Mouse (Mus musculus) neutrophil, adult 83 days (primary cell): ENCODE data around the gene Rin2. TPM values are rescaled to one million over a fixed set of nuclear protein-coding genes. Genes with fewer than 3 reads are reported as not detected.

ENCODE experiments used
- total RNA-seq, 2 experiments: library from RNA; stranded (reverse); gene quantifications; one replicate each; pipeline ENCODE4 v1.2.4; 2023

The Rin2 gene
- total RNA-seq = 10 to 100 TPM; 67.1 to 91.1 TPM

DNA sequence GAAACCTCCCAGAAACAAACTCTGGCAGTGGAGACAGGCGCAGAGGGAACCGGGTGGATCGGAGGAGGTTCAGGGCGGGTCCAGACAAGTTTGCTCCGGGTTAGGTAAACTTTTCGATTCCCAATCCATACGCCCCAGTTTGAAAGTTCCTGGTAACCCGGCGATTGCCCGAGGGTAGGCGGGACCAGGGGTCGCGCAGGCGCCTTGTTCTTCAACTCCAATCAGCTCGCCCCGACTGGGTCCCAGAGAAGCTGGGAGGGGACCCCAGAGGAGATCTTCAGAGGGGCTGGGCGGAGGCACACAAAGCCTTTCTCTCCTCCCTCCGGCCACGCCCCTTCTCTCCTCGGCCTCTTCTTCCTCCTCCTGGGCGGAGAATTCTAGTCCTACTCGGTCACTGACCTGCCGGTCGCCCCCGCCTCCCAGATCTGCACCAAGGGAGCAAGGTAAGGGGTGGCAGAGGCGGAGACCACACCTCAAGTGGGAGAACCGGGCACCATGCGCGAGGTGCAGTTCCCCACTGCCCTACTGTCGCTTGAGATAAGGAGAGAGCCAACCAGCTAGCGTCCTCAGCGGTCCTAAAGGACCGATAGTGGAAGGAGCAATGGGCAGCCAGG lies at the start of gene Rin2:
TSS of gene Rin2 (plus strand) at position 74 of the 614 bp plus-strand sequence.

DNA sequence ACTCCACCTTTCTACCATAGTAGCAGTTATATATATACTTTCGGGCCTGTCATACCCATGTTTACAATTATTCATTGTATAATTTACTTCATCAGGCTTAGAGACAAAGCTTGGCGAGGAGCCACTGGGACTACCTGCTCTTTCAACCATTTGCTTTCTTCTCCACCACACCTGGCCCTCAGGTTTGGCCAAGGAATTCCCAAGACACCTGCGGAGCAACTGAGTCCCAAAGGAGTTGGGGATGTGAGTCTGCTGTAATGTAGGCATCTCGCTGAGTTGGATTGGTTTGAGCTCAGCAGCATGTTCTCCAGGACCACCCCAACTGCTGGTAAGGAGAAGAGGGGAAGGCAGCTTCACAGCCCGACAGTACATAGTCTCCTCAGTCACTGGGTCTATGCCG lies 226.8 kb downstream of the Rin2 start, which contains the start of gene Naa20:
TSS of gene Naa20 (plus strand) at position 239 of the 400 bp plus-strand sequence.

DNA sequence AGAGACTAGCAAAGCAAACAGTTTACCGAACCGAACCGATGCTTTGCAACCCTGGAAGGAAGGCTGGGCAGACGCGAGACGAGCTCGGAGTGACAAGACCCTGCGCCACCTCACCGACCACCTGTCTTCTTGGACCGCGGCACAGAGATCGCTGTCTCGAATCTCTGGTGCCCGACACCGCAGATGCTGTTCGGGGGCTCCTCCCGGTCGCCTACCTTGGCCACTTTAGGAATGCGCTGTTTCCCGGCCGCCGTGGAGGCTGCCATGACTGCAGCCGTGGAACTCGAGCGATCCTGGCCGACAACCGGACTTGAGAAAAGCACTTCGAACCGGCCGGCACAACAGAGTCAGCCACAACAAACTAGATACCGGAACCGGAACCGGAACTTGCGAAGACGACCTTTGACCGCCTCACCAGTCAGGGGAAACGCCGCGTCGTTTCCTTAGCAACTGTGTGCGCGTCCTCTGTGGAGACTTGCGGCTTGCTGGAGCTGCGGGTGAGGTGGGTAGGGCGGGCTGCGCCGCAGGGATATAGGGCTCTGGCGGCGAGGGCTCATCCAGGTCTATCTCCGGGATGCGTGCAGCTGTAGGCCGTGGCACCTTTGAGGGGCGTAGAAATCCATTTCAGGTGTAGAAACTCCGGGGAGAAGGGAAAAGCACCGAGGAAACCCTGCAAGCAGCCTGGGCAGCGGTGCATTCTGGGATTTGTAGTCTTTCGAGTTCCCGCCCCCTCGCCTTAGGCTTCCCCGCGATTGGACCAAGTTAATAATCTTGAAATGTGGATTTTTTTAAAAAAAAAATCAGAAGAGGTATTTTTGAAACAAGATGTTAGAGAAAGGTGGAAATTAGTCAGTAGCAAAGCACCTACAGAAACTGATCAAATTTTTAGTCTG lies 259.6 kb downstream of the Rin2 start, which contains the start of the genes Cfap61 and Crnkl1:
TSS of gene Cfap61 (plus strand) at position 446 of the 893 bp plus-strand sequence.
TSS of gene Crnkl1 (minus strand) at position 676 of the 893 bp plus-strand sequence.

Other genes starting within 250 kb of the Rin2 start
- gene Naa20, start 226.9 kb downstream of the Rin2 start, total RNA-seq = 10 to 100 TPM; 19.1 to 20.5 TPM